9 mouse cellular contexts compared by ENCODE assay signal in genomic region chr16:96200702-96201028, GRCm38 (mm10). TPM values are rescaled to one million over a fixed set of nuclear protein-coding genes. Genes with fewer than 3 reads are reported as not detected.
DNase-seq lines count a peak whose midpoint lies in the region; ATAC-seq and TF ChIP-seq lines count a peak whose summit lies in the region.
"Had no signal": no experiment of that assay in that cellular context is flagged by ENCODE, and none has a peak within 500 bp of the region (broad histone marks: within the 10 kb centered on the region; RNA-seq: fewer than 3 reads in every experiment).

No protein-coding gene starts in this region.

- peaks cover 14% of the 10 kb centered on the region for H3K4me1 ChIP-seq in kidney, postnatal 0 days (replicated peaks; ENCODE audit: insufficient read depth, low read length)
- H3K4me1 ChIP-seq in embryonic facial prominence, embryonic 15.5 days = peaks cover 13% of the 10 kb centered on the region; the same call in 1 of the 2 replicates
- no peaks in the 10 kb centered on the region for H3K4me1 ChIP-seq in intestine, postnatal 0 days (replicated peaks; ENCODE audit: control insufficient read depth, insufficient read depth, low read length)
- H3K4me1 ChIP-seq in neural tube, embryonic 12.5 days = peaks cover 10% of the 10 kb centered on the region

- H3K4me2 ChIP-seq in kidney, postnatal 0 days (ENCODE audit: low read length) = peak overlapping the region; percentile 68
- peak overlapping the region; percentile 39 for H3K4me2 ChIP-seq in embryonic facial prominence, embryonic 15.5 days (replicated peaks)
- peak overlapping the region; percentile 66 for H3K4me2 ChIP-seq in intestine, postnatal 0 days (replicated peaks; ENCODE audit: low read depth)
- H3K4me2 ChIP-seq in neural tube, embryonic 12.5 days (replicated peaks) = peak overlapping the region; percentile 61

- peak overlapping the region; percentile 33 for H3K4me3 ChIP-seq in kidney, postnatal 0 days (replicated peaks; ENCODE audit: low read depth, low read length)
- peak overlapping the region; percentile 6; the same call in 1 of the 2 replicates for H3K4me3 ChIP-seq in embryonic facial prominence, embryonic 15.5 days (replicated peaks)
- no peak overlapping the region for H3K4me3 ChIP-seq in intestine, postnatal 0 days (ENCODE audit: low read depth, low read length)
- peak overlapping the region; percentile 18; the same call in 1 of the 2 replicates for H3K4me3 ChIP-seq in neural tube, embryonic 12.5 days

- no peak for TF ChIP-seq CTCF in kidney, postnatal 0 days (IDR thresholded peaks at IDR 0.05; ENCODE audit: low read depth)
- no peak for TF ChIP-seq CTCF in intestine, postnatal 0 days (IDR thresholded peaks at IDR 0.05; ENCODE audit: low read depth)

- H3K27ac ChIP-seq in kidney, postnatal 0 days = peak overlapping the region; percentile 67
- no peak overlapping the region for H3K27ac ChIP-seq in embryonic facial prominence, embryonic 15.5 days (replicated peaks)
- no peak overlapping the region for H3K27ac ChIP-seq in intestine, postnatal 0 days (ENCODE audit: low read depth, low read length)
- no peak overlapping the region for H3K27ac ChIP-seq in neural tube, embryonic 12.5 days

- peak overlapping the region; percentile 40; the same call in 1 of the 2 replicates for H3K9ac ChIP-seq in kidney, postnatal 0 days (ENCODE audit: low read depth, low read length)
- no peak overlapping the region for H3K9ac ChIP-seq in embryonic facial prominence, embryonic 15.5 days
- H3K9ac ChIP-seq in intestine, postnatal 0 days (ENCODE audit: low read depth, low read length) = no peak overlapping the region
- 0 out of 2 replicates have a peak overlapping the region, but pooled peaks have one; percentile 26 for H3K9ac ChIP-seq in neural tube, embryonic 12.5 days

- 14% methylated on average over 9 of the region's 9 CpGs for WGBS in kidney, postnatal 0 days
- whole genome bisulfite sequencing in embryonic facial prominence, embryonic 15.5 days = 33% methylated on average over 9 of the region's 9 CpGs
- 39% methylated on average over 9 of the region's 9 CpGs for WGBS in intestine, postnatal 0 days
- 35% methylated on average over 9 of the region's 9 CpGs for WGBS in neural tube, embryonic 12.5 days

- H3K36me3 ChIP-seq in kidney, postnatal 0 days (ENCODE audit: insufficient read depth, low read length) = no peaks in the 10 kb centered on the region
- no peaks in the 10 kb centered on the region for H3K36me3 ChIP-seq in embryonic facial prominence, embryonic 15.5 days
- H3K36me3 ChIP-seq in intestine, postnatal 0 days (ENCODE audit: control insufficient read depth, insufficient read depth) = no peaks in the 10 kb centered on the region
- no peaks in the 10 kb centered on the region for H3K36me3 ChIP-seq in neural tube, embryonic 12.5 days

- ATAC-seq in kidney, postnatal 0 days (replicated peaks; ENCODE audit: low FRiP score, low read depth) = peak; percentile 12; the same call in 1 of the 2 replicates
- ATAC-seq in embryonic facial prominence, embryonic 15.5 days (ENCODE audit: insufficient number of reproducible peaks, low FRiP score, low TSS enrichment, low read depth) = peak; percentile 24; the same call in 1 of the 2 replicates
- no peak for ATAC-seq in intestine, postnatal 0 days
- peak; percentile 29; the same call in 1 of the 2 replicates for ATAC-seq in neural tube, embryonic 12.5 days (ENCODE audit: low FRiP score, low read depth)
- no peak for ATAC-seq in cerebellum, adult (ENCODE audit: insufficient number of reproducible peaks, low FRiP score, low TSS enrichment)

- DNase-seq in kidney, postnatal 0 days (ENCODE audit: low spot score) = peak; percentile 39
- DNase-seq in kidney, postnatal 10 days = no peak
- no peak for DNase-seq in frontal cortex, postnatal 10 days (ENCODE audit: low spot score in 2 of 2)
- DNase-seq in adrenal gland, postnatal 4 days (ENCODE audit: low spot score in 2 of 2) = no peak

- H3K9me3 ChIP-seq in kidney, postnatal 0 days (replicated peaks; ENCODE audit: low read length) = no peaks in the 10 kb centered on the region
- no peaks in the 10 kb centered on the region for H3K9me3 ChIP-seq in embryonic facial prominence, embryonic 15.5 days (replicated peaks)
- no peaks in the 10 kb centered on the region for H3K9me3 ChIP-seq in intestine, postnatal 0 days (ENCODE audit: control insufficient read depth)
- no peaks in the 10 kb centered on the region for H3K9me3 ChIP-seq in neural tube, embryonic 12.5 days

- no peaks in the 10 kb centered on the region for H3K27me3 ChIP-seq in kidney, postnatal 0 days (ENCODE audit: insufficient read depth, low read length)
- H3K27me3 ChIP-seq in embryonic facial prominence, embryonic 15.5 days = no peaks in the 10 kb centered on the region
- no peaks in the 10 kb centered on the region; the same call in 1 of the 2 replicates for H3K27me3 ChIP-seq in intestine, postnatal 0 days (replicated peaks; ENCODE audit: control insufficient read depth, insufficient read depth, low read length)
- H3K27me3 ChIP-seq in neural tube, embryonic 12.5 days (replicated peaks) = no peaks in the 10 kb centered on the region
- H3K27me3 ChIP-seq: Patski had no signal

RNA-seq across cellular contexts. Expression of gene Sh3bgr, which starts 0.4 kb away (rescaled TPM):
- 3.3 and 3.6 TPM in 2 replicates for polyA plus RNA-seq in kidney, postnatal 0 days (2015; fragmentation: Nextera tagmentation; extraction: Ambion mirVana)
- polyA plus RNA-seq in embryonic facial prominence, embryonic 15.5 days (2015; fragmentation: Nextera tagmentation; extraction: Ambion mirVana) = 12.8 and 21.1 TPM in 2 replicates
- polyA plus RNA-seq in intestine, postnatal 0 days (2015; fragmentation: Nextera tagmentation; extraction: Ambion mirVana) = 25.6 and 28.0 TPM in 2 replicates
- 2.5 and 4.6 TPM in 2 replicates for polyA plus RNA-seq in neural tube, embryonic 12.5 days (2016; fragmentation: Nextera tagmentation; extraction: Ambion mirVana)
- 10 to 100 TPM in 1 of 2 experiments, 1 to 10 TPM in 1; 9.0 to 23.2 TPM for total RNA-seq in adrenal gland, postnatal 4 days (2021)

RNA-seq across cellular contexts. Expression of gene Lca5l, which starts 8.6 kb away (rescaled TPM):
- 1.6 TPM in 2 replicates for polyA plus RNA-seq in kidney, postnatal 0 days (2015; fragmentation: Nextera tagmentation; extraction: Ambion mirVana)
- 2.1 and 2.3 TPM in 2 replicates for polyA plus RNA-seq in embryonic facial prominence, embryonic 15.5 days (2015; fragmentation: Nextera tagmentation; extraction: Ambion mirVana)
- 0.44 and 0.59 TPM in 2 replicates for polyA plus RNA-seq in intestine, postnatal 0 days (2015; fragmentation: Nextera tagmentation; extraction: Ambion mirVana)
- 1.6 and 1.7 TPM in 2 replicates for polyA plus RNA-seq in neural tube, embryonic 12.5 days (2016; fragmentation: Nextera tagmentation; extraction: Ambion mirVana)
- total RNA-seq in adrenal gland, postnatal 4 days (2021) = 1 to 10 TPM; 3.2 to 4.4 TPM

RNA-seq across cellular contexts. Expression of gene B3galt5, which starts 34.9 kb away (rescaled TPM):
- 4.8 and 5.6 TPM in 2 replicates for polyA plus RNA-seq in kidney, postnatal 0 days (2015; fragmentation: Nextera tagmentation; extraction: Ambion mirVana)
- 0.61 and 0.79 TPM in 2 replicates for polyA plus RNA-seq in embryonic facial prominence, embryonic 15.5 days (2015; fragmentation: Nextera tagmentation; extraction: Ambion mirVana)
- 0.41 and 0.46 TPM in 2 replicates for polyA plus RNA-seq in intestine, postnatal 0 days (2015; fragmentation: Nextera tagmentation; extraction: Ambion mirVana)
- polyA plus RNA-seq in neural tube, embryonic 12.5 days (2016; fragmentation: Nextera tagmentation; extraction: Ambion mirVana) = 1.0 TPM in 2 replicates
- total RNA-seq in adrenal gland, postnatal 4 days (2021) = 1 to 10 TPM in 1 of 2 experiments, under 1 TPM in 1; 0.37 to 1.8 TPM
- polyA plus RNA-seq: Patski had no signal

RNA-seq across cellular contexts. Expression of gene Wrb, which starts 55.5 kb away (rescaled TPM):
- 47.8 and 55.9 TPM in 2 replicates for polyA plus RNA-seq in kidney, postnatal 0 days (2015; fragmentation: Nextera tagmentation; extraction: Ambion mirVana)
- 51.3 and 52.3 TPM in 2 replicates for polyA plus RNA-seq in embryonic facial prominence, embryonic 15.5 days (2015; fragmentation: Nextera tagmentation; extraction: Ambion mirVana)
- 18.3 and 18.5 TPM in 2 replicates for polyA plus RNA-seq in intestine, postnatal 0 days (2015; fragmentation: Nextera tagmentation; extraction: Ambion mirVana)
- 120 and 123 TPM in 2 replicates for polyA plus RNA-seq in neural tube, embryonic 12.5 days (2016; fragmentation: Nextera tagmentation; extraction: Ambion mirVana)
- 10 to 100 TPM; 31.5 to 31.9 TPM for total RNA-seq in adrenal gland, postnatal 4 days (2021)

Comparison
In these comparisons a context has a peak if more than half of its experiments do, and no peak if none do; other contexts are left out.
1. ATAC-seq: peak in kidney, postnatal 0 days (single experiment), embryonic facial prominence, embryonic 15.5 days (single experiment) and neural tube, embryonic 12.5 days (single experiment); none in intestine, postnatal 0 days (single experiment) and cerebellum, adult (single experiment).
2. H3K9ac ChIP-seq: peak in kidney, postnatal 0 days (single experiment) and neural tube, embryonic 12.5 days (single experiment); none in embryonic facial prominence, embryonic 15.5 days (single experiment) and intestine, postnatal 0 days (single experiment).
3. Peak in every context shown above with its lines, with median percentiles within 50 percentile points of each other: H3K4me2 ChIP-seq.